Comparison of ENCODE assay signal across 8 mouse cellular contexts in genomic region chr8:69270386-69271202, GRCm38 (mm10). TPM values are rescaled to one million over a fixed set of nuclear protein-coding genes. Genes with fewer than 3 reads are reported as not detected.
DNase-seq lines count a peak whose midpoint lies in the region; ATAC-seq and TF ChIP-seq lines count a peak whose summit lies in the region.

Gene D130040H23Rik, plus strand, starts transcription at chr8:69271080.

- DNase-seq in c-Kit-positive CD71-positive TER-119-negative erythroid progenitor cells, embryonic 14.5 days (ENCODE audit: low read depth), result peak; percentile 67
- DNase-seq in heart, postnatal 0 days (ENCODE audit: low spot score), result peak; percentile 96
- DNase-seq in large intestine, adult 2 months (ENCODE audit: low read depth, low spot score), result peak; percentile 64
- DNase-seq in stomach, postnatal 0 days (ENCODE audit: low spot score), result peak; percentile 80

- no peaks in the 10 kb centered on the region for H3K4me1 ChIP-seq in ES-Bruce4 (ENCODE audit: control insufficient read depth, insufficient read depth, low read length)
- H3K4me1 ChIP-seq in forebrain, embryonic 12.5 days, result peaks cover 10% of the 10 kb centered on the region
- 0 out of 2 replicates have a peak, but pooled peaks cover 4% of the 10 kb centered on the region for H3K4me1 ChIP-seq in heart, postnatal 0 days (ENCODE audit: control insufficient read depth, insufficient read depth)
- H3K4me1 ChIP-seq in liver, embryonic 16.5 days (ENCODE audit: control insufficient read depth, low read depth, low read length), result no peaks in the 10 kb centered on the region
- H3K4me1 ChIP-seq in neural tube, embryonic 12.5 days, result peaks cover 7% of the 10 kb centered on the region; the same call in 1 of the 2 replicates
- no peaks in the 10 kb centered on the region for H3K4me1 ChIP-seq in stomach, postnatal 0 days (replicated peaks; ENCODE audit: control insufficient read depth, insufficient read depth)

- peak; percentile 56 for TF ChIP-seq POLR2A in ES-Bruce4 (IDR thresholded peaks at IDR 0.05; ENCODE audit: insufficient read depth, low read length)

- H3K9ac ChIP-seq in ES-Bruce4 (ENCODE audit: low read depth, poor library complexity, severe bottlenecking), result peak within 1 kb of the TSS; percentile 80
- H3K9ac ChIP-seq in forebrain, embryonic 12.5 days, result peak within 1 kb of the TSS; percentile 68
- H3K9ac ChIP-seq in heart, postnatal 0 days (replicated peaks; ENCODE audit: low read depth, low read length), result peak within 1 kb of the TSS; percentile 72
- peak within 1 kb of the TSS; percentile 52 for H3K9ac ChIP-seq in liver, embryonic 16.5 days (ENCODE audit: low read depth, low read length)
- H3K9ac ChIP-seq in neural tube, embryonic 12.5 days, result peak within 1 kb of the TSS; percentile 68
- H3K9ac ChIP-seq in stomach, postnatal 0 days (ENCODE audit: low read length), result peak within 1 kb of the TSS; percentile 73

- WGBS in forebrain, embryonic 12.5 days, result 9% methylated on average over 12 of the region's 12 CpGs
- 8% methylated on average over 12 of the region's 12 CpGs for WGBS in heart, postnatal 0 days
- 9% methylated on average over 12 of the region's 12 CpGs for WGBS in large intestine, adult 2 months
- 5% methylated on average over 12 of the region's 12 CpGs for WGBS in liver, embryonic 16.5 days (ENCODE audit: insufficient replicate concordance)
- 10% methylated on average over 12 of the region's 12 CpGs for WGBS in neural tube, embryonic 12.5 days
- 7% methylated on average over 12 of the region's 12 CpGs for WGBS in stomach, postnatal 0 days

- H3K27me3 ChIP-seq in ES-Bruce4 (ENCODE audit: control insufficient read depth, insufficient read depth, low read length, poor library complexity, severe bottlenecking), result no peaks in the 10 kb centered on the region
- no peaks in the 10 kb centered on the region for H3K27me3 ChIP-seq in forebrain, embryonic 12.5 days
- H3K27me3 ChIP-seq in heart, postnatal 0 days (ENCODE audit: control insufficient read depth, insufficient read depth, low read length), result no peaks in the 10 kb centered on the region
- H3K27me3 ChIP-seq in liver, embryonic 16.5 days (ENCODE audit: control insufficient read depth, insufficient read depth, low read depth, low read length), result no peaks in the 10 kb centered on the region
- H3K27me3 ChIP-seq in neural tube, embryonic 12.5 days (replicated peaks), result no peaks in the 10 kb centered on the region
- no peaks in the 10 kb centered on the region for H3K27me3 ChIP-seq in stomach, postnatal 0 days (ENCODE audit: control insufficient read depth, insufficient read depth, low read length)

- TF ChIP-seq CTCF in ES-Bruce4 (IDR thresholded peaks at IDR 0.05; ENCODE audit: low read depth, low read length), result no peak
- no peak for TF ChIP-seq CTCF in heart, postnatal 0 days (IDR thresholded peaks at IDR 0.05; ENCODE audit: low read depth)
- no peak for TF ChIP-seq CTCF in stomach, postnatal 0 days (IDR thresholded peaks at IDR 0.05; ENCODE audit: low read depth)

- H3K36me3 ChIP-seq in ES-Bruce4 (ENCODE audit: control insufficient read depth, insufficient read depth, low read length, poor library complexity, severe bottlenecking), result no peaks in the 10 kb centered on the region; the same call in 1 of the 2 replicates
- peaks cover 19% of the 10 kb centered on the region for H3K36me3 ChIP-seq in forebrain, embryonic 12.5 days (replicated peaks)
- no peaks in the 10 kb centered on the region for H3K36me3 ChIP-seq in heart, postnatal 0 days (replicated peaks; ENCODE audit: control insufficient read depth, insufficient read depth, low read length)
- H3K36me3 ChIP-seq in liver, embryonic 16.5 days (ENCODE audit: control insufficient read depth, insufficient read depth), result no peaks in the 10 kb centered on the region
- H3K36me3 ChIP-seq in neural tube, embryonic 12.5 days, result peaks cover 10% of the 10 kb centered on the region
- H3K36me3 ChIP-seq in stomach, postnatal 0 days (ENCODE audit: control insufficient read depth, insufficient read depth, low read length), result no peaks in the 10 kb centered on the region

- H3K4me2 ChIP-seq in forebrain, embryonic 12.5 days, result peak within 1 kb of the TSS; percentile 61
- peak within 1 kb of the TSS; percentile 82 for H3K4me2 ChIP-seq in heart, postnatal 0 days (ENCODE audit: low read depth, low read length)
- H3K4me2 ChIP-seq in liver, embryonic 16.5 days (ENCODE audit: low read depth, low read length), result peak within 1 kb of the TSS; percentile 46
- H3K4me2 ChIP-seq in neural tube, embryonic 12.5 days (replicated peaks), result peak within 1 kb of the TSS; percentile 63
- H3K4me2 ChIP-seq in stomach, postnatal 0 days (replicated peaks; ENCODE audit: low read depth), result peak within 1 kb of the TSS; percentile 74

- TF ChIP-seq EP300 in ES-Bruce4 (IDR thresholded peaks at IDR 0.05; ENCODE audit: insufficient read depth, low read depth, low read length), result no peak
- TF ChIP-seq EP300 in heart, postnatal 0 days (IDR thresholded peaks at IDR 0.05; ENCODE audit: low read depth), result no peak
- TF ChIP-seq EP300 in stomach, postnatal 0 days (optimal IDR thresholded peaks at IDR 0.05), result no peak

- H3K4me3 ChIP-seq in ES-Bruce4 (ENCODE audit: low read depth, low read length), result peak within 1 kb of the TSS; percentile 89
- peak within 1 kb of the TSS; percentile 67 for H3K4me3 ChIP-seq in forebrain, embryonic 12.5 days (replicated peaks)
- peak within 1 kb of the TSS; percentile 71 for H3K4me3 ChIP-seq in heart, postnatal 0 days (ENCODE audit: low read depth, low read length)
- peak within 1 kb of the TSS; percentile 54 for H3K4me3 ChIP-seq in liver, embryonic 16.5 days (ENCODE audit: low read depth, low read length)
- H3K4me3 ChIP-seq in neural tube, embryonic 12.5 days, result peak within 1 kb of the TSS; percentile 48
- H3K4me3 ChIP-seq in stomach, postnatal 0 days (ENCODE audit: low read depth, low read length), result peak within 1 kb of the TSS; percentile 64

- no peaks in the 10 kb centered on the region for H3K9me3 ChIP-seq in ES-Bruce4 (replicated peaks; ENCODE audit: control insufficient read depth, insufficient read depth, low read length, poor library complexity, severe bottlenecking)
- 0 out of 2 replicates have a peak, but pooled peaks cover 11% of the 10 kb centered on the region for H3K9me3 ChIP-seq in forebrain, embryonic 12.5 days
- H3K9me3 ChIP-seq in heart, postnatal 0 days (replicated peaks; ENCODE audit: control insufficient read depth, low read length), result no peaks in the 10 kb centered on the region
- H3K9me3 ChIP-seq in liver, embryonic 16.5 days (replicated peaks; ENCODE audit: control insufficient read depth, low read length), result no peaks in the 10 kb centered on the region
- peaks cover 7% of the 10 kb centered on the region; the same call in 1 of the 2 replicates for H3K9me3 ChIP-seq in neural tube, embryonic 12.5 days
- H3K9me3 ChIP-seq in stomach, postnatal 0 days (ENCODE audit: control insufficient read depth, low read length), result no peaks in the 10 kb centered on the region

- peak within 1 kb of the TSS; percentile 63 for H3K27ac ChIP-seq in ES-Bruce4 (ENCODE audit: insufficient read depth, low read length)
- peak within 1 kb of the TSS; percentile 85 for H3K27ac ChIP-seq in forebrain, embryonic 12.5 days
- peak within 1 kb of the TSS; percentile 70 for H3K27ac ChIP-seq in heart, postnatal 0 days (ENCODE audit: low read depth)
- H3K27ac ChIP-seq in liver, embryonic 16.5 days (ENCODE audit: low read length), result no peak within 1 kb of the TSS
- peak within 1 kb of the TSS; percentile 47; the same call in 1 of the 2 replicates for H3K27ac ChIP-seq in neural tube, embryonic 12.5 days
- H3K27ac ChIP-seq in stomach, postnatal 0 days (replicated peaks), result peak within 1 kb of the TSS; percentile 74

- ATAC-seq in forebrain, embryonic 12.5 days (ENCODE audit: low FRiP score), result peak; percentile 100
- peak; percentile 99 for ATAC-seq in heart, postnatal 0 days (ENCODE audit: insufficient read depth, low read depth)
- peak; percentile 97 for ATAC-seq in liver, embryonic 16.5 days (ENCODE audit: low read depth)
- peak; percentile 100 for ATAC-seq in neural tube, embryonic 12.5 days (ENCODE audit: low FRiP score, low read depth)
- ATAC-seq in stomach, postnatal 0 days (ENCODE audit: low FRiP score, low TSS enrichment), result peak; percentile 100

RNA-seq across cellular contexts. Expression of gene D130040H23Rik, which starts in this region (rescaled TPM):
- polyA plus RNA-seq in ES-Bruce4 (2011; ENCODE audit: insufficient read depth, insufficient read length, low read depth, missing spikeins), result 10.3 and 14.7 TPM in 2 replicates
- polyA plus RNA-seq in forebrain, embryonic 12.5 days (2016; fragmentation: Nextera tagmentation; extraction: Ambion mirVana), result 9.8 and 11.4 TPM in 2 replicates
- total RNA-seq in heart, postnatal 0 days (2014; rRNA removed; ENCODE audit: low replicate concordance), result 4.9 TPM in 1 of 2 replicates, not detected in the other
- 2.1 and 2.5 TPM in 2 replicates for polyA plus RNA-seq in heart, postnatal 0 days (2015; fragmentation: Nextera tagmentation; extraction: Ambion mirVana)
- 0.21 and 0.22 TPM in 2 replicates for polyA plus RNA-seq in large intestine, adult 2 months (2012; rRNA removed)
- polyA plus RNA-seq in liver, embryonic 16.5 days (2015; fragmentation: Nextera tagmentation; extraction: Ambion mirVana), result 0.67 and 0.77 TPM in 2 replicates
- polyA plus RNA-seq in neural tube, embryonic 12.5 days (2016; fragmentation: Nextera tagmentation; extraction: Ambion mirVana), result 8.8 and 9.4 TPM in 2 replicates
- 2.1 and 2.7 TPM in 2 replicates for polyA plus RNA-seq in stomach, postnatal 0 days (2015; fragmentation: Nextera tagmentation; extraction: Ambion mirVana)

Comparison
In these comparisons a context has a peak if more than half of its experiments do, and no peak if none do; other contexts are left out.
1. Peak in DNase-seq in large intestine, adult 2 months; RNA of the gene not detected or under 1 TPM.
2. Peak in ATAC-seq, H3K4me3 ChIP-seq, H3K9ac ChIP-seq and H3K4me2 ChIP-seq in liver, embryonic 16.5 days; RNA of the gene not detected or under 1 TPM.